Mouse (Mus musculus): ENCODE data around the gene Kcnk4. TPM values are rescaled to one million over a fixed set of nuclear protein-coding genes. Genes with fewer than 3 reads are reported as not detected.

Kcnk4 gene
- polyA plus RNA-seq, 1 experiment from 2014 or later = 0.77 TPM

DNA sequence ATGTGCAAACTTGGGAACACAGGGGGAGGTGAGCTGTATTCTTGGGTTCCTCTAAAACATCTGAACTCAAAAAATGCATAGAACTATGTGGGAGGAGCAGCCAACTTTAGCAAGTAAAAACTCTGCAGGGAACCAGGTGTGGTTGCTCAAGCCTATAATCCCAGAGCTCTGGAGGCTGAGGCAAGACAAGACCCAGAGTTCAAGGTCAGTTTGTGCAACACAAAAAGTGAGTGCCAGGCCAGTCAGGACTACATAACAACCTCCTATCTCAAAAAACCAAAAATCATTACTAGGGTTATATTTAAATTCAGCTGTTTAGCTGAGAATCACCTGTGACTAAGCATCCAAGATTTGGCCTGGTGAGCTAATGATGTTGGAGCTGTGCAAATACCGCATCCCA lies 2.3 kb downstream of the Kcnk4 start:
- no peak overlapping the region for H3K9ac ChIP-seq (ENCODE audit: low read length)
- no peaks in the 10 kb centered on the region for H3K9me3 ChIP-seq (replicated peaks; ENCODE audit: control insufficient read depth, low read length)
- 45% methylated on average over 1 of the region's 1 CpGs for WGBS
- no peaks in the 10 kb centered on the region for H3K36me3 ChIP-seq (ENCODE audit: control insufficient read depth, insufficient read depth, low read length)
- H3K4me1 ChIP-seq (ENCODE audit: control insufficient read depth, insufficient read depth, low read length) = peaks cover 3% of the 10 kb centered on the region; the same call in 1 of the 2 replicates
- ATAC-seq (no peak), DNase-seq (ENCODE audit: low spot score) (no peak)
- no peak overlapping the region for H3K4me2 ChIP-seq (ENCODE audit: low read length)
- H3K27ac ChIP-seq (ENCODE audit: low read depth, low read length) = no peak overlapping the region
- peaks cover 79% of the 10 kb centered on the region for H3K27me3 ChIP-seq (replicated peaks; ENCODE audit: control insufficient read depth, insufficient read depth, low read length)
- H3K4me3 ChIP-seq (ENCODE audit: low read depth, low read length) = no peak overlapping the region

DNA sequence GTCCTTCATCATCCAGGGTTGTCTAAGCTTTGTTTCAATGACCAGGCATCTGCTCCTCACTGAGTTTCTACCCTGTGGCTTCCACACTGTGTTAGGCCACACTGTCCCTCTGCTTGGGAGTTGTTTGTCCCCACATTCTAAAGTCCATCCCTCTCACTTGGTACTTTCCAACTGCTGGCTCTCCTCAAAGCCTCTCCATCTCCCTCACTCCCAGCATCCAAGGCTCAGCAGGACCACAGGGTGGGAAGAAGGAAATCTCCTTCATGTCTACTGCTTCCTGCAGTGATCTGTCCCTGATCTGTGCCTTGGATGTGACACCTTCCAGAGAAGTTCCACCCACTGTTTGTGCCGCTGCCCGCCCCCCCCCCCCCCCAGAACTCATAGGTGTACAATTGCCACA lies 3.3 kb downstream of the Kcnk4 start:
- no peak overlapping the region for H3K4me2 ChIP-seq (ENCODE audit: low read length)
- H3K9ac ChIP-seq (ENCODE audit: low read length) = no peak overlapping the region
- H3K9me3 ChIP-seq (replicated peaks; ENCODE audit: control insufficient read depth, low read length) = no peaks in the 10 kb centered on the region
- no peaks in the 10 kb centered on the region for H3K36me3 ChIP-seq (ENCODE audit: control insufficient read depth, insufficient read depth, low read length)
- H3K4me1 ChIP-seq (ENCODE audit: control insufficient read depth, insufficient read depth, low read length) = peaks cover 3% of the 10 kb centered on the region; the same call in 1 of the 2 replicates
- peaks cover 84% of the 10 kb centered on the region for H3K27me3 ChIP-seq (replicated peaks; ENCODE audit: control insufficient read depth, insufficient read depth, low read length)
- no peak overlapping the region for H3K4me3 ChIP-seq (ENCODE audit: low read depth, low read length)
- WGBS = 0% methylated on average over 2 of the region's 2 CpGs
- DNase-seq (ENCODE audit: low spot score) (no peak), ATAC-seq (no peak)
- no peak overlapping the region for H3K27ac ChIP-seq (ENCODE audit: low read depth, low read length)

DNA sequence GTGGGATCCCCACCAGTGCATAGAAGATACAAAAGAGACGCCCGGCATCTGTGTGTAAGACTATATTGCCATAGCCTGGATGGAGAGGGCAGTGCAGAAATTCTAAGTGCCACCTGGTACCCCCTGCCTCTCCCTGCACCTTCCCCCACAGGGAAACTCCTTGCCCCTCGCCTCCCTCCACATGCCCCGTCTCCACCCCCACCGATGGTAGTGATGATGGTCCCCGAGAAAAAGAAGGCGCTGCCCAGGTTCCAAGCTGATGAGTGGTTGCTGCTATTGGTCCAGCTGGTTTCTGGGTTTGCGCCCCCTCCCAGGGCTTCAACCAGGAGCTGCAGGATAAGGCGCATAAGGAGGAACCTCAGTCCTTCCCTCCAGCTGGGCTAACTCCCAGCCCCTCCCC lies 6.2 kb downstream of the Kcnk4 start:
- Histone ChIP-seq H3K4me3 (ENCODE audit: low read depth, low read length) (no peak overlapping the region), H3K27me3 (replicated peaks; ENCODE audit: control insufficient read depth, insufficient read depth, low read length) (peaks cover 85% of the 10 kb centered on the region), H3K27ac (ENCODE audit: low read depth, low read length) (no peak overlapping the region), H3K4me2 (ENCODE audit: low read length) (no peak overlapping the region), H3K4me1 (ENCODE audit: control insufficient read depth, insufficient read depth, low read length) (no peaks in the 10 kb centered on the region; the same call in 1 of the 2 replicates), H3K9me3 (replicated peaks; ENCODE audit: control insufficient read depth, low read length) (no peaks in the 10 kb centered on the region), H3K36me3 (ENCODE audit: control insufficient read depth, insufficient read depth, low read length) (no peaks in the 10 kb centered on the region), H3K9ac (ENCODE audit: low read length) (peak overlapping the region; percentile 21; the same call in 1 of the 2 replicates)
- ATAC-seq (no peak), DNase-seq (ENCODE audit: low spot score) (no peak)
- 9% methylated on average over 9 of the region's 9 CpGs for WGBS

DNA sequence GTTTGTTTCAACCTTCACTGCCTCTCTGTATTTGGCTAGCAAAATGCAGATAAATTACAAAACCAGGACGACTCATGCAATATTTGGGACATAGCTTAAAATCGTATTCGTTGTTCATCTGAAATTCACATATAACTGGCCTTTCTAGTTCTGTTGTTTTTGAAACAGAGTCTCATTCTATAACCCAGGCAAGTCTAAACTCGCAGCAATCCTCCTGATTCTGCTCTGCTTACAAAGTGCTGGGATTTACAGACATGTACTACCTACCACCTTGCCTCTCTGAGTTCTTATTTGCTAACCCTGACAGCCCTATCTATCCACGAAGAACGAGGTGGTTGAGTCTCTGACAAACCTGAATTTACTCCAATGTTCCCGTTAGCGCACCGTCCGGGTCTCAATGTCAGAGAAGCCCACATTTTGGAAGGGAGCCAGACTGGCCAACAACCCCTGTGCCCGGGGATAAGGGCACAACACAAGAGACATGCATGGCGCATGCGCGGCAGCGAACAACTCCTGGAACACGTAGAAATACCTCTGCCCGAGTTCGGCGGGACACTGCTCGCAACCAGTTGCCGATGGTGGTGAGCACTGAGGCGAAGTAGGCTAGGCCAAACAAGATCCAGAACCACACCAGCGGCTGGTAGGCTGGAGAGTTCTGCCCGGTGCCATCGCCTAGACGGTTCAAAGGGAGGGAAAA lies 7.6 kb downstream of the Kcnk4 start:
- no peak overlapping the region for H3K27ac ChIP-seq (ENCODE audit: low read depth, low read length)
- no peaks in the 10 kb centered on the region for H3K36me3 ChIP-seq (ENCODE audit: control insufficient read depth, insufficient read depth, low read length)
- H3K4me3 ChIP-seq (ENCODE audit: low read depth, low read length) = peak overlapping the region; percentile 16
- H3K4me2 ChIP-seq (ENCODE audit: low read length) = peak overlapping the region; percentile 33; the same call in 1 of the 2 replicates
- DNase-seq (ENCODE audit: low spot score) = no peak
- H3K9ac ChIP-seq (ENCODE audit: low read length) = no peak overlapping the region
- H3K27me3 ChIP-seq (replicated peaks; ENCODE audit: control insufficient read depth, insufficient read depth, low read length) = peaks cover 77% of the 10 kb centered on the region
- 16% methylated on average over 26 of the region's 26 CpGs for WGBS
- peaks cover 6% of the 10 kb centered on the region for H3K4me1 ChIP-seq (ENCODE audit: control insufficient read depth, insufficient read depth, low read length)
- H3K9me3 ChIP-seq (replicated peaks; ENCODE audit: control insufficient read depth, low read length) = no peaks in the 10 kb centered on the region
- no peak for ATAC-seq

DNA sequence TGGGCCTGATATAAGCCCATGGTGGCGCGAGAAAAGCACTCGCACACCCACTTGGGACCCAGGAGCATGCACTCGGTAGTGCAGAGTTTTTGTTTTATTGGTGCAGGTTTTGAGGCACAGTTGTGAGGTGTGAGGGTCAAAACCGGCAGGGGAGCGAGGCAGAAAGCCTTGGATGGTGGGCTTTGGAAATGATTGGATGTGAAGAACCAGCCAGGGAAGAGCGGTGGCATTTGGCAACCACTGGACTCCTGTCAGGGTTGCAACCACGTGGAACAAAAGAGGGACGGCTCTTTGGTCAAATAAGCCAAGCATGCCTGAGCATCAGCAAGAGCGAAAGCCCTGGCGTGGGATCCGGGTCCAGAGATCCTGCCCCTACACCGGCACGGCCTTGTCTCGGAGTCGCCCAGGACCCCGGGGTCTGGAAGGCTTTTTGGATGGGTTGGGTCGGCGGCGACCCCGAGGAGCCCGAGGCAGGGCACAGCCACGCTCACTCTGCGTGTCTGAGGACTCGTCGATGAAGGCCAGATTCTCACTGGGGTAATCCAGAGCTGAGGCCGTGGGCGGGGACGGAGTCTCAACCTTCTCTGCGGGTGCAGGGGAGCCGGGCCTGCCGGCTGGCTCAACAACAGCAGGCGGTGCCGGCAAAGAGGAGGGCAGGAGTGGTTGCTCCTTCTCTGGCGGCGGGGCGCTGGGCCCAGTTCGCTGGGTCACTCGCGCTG lies 8.5 kb downstream of the Kcnk4 start:
- ATAC-seq = no peak
- no peak overlapping the region for H3K4me3 ChIP-seq (ENCODE audit: low read depth, low read length)
- H3K36me3 ChIP-seq (ENCODE audit: control insufficient read depth, insufficient read depth, low read length) = no peaks in the 10 kb centered on the region
- no peak for DNase-seq (ENCODE audit: low spot score)
- no peak overlapping the region for H3K27ac ChIP-seq (ENCODE audit: low read depth, low read length)
- no peak overlapping the region for H3K4me2 ChIP-seq (ENCODE audit: low read length)
- H3K9me3 ChIP-seq (replicated peaks; ENCODE audit: control insufficient read depth, low read length) = no peaks in the 10 kb centered on the region
- peaks cover 68% of the 10 kb centered on the region for H3K27me3 ChIP-seq (replicated peaks; ENCODE audit: control insufficient read depth, insufficient read depth, low read length)
- peaks cover 8% of the 10 kb centered on the region for H3K4me1 ChIP-seq (ENCODE audit: control insufficient read depth, insufficient read depth, low read length)
- 9% methylated on average over 40 of the region's 40 CpGs for WGBS
- H3K9ac ChIP-seq (ENCODE audit: low read length) = no peak overlapping the region

DNA sequence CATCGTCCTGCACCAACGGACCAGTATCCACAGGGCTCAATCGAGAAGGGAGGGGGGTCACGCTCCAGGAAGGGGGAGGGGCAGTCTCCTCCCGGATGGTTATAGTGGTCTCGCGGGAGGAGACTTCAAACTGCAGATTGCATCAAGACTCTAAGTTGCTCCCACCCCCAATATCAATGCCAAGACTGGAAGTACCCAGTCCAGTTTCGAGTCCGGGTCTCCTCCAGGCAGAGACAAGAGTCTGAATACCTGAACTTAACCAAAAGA lies 9.1 kb downstream of the Kcnk4 start, which contains the start of gene Catsperz:
Catsperz (minus strand) TSS at position 74 of the 267 bp plus-strand sequence.
- no peak within 1 kb of the TSS for H3K4me2 ChIP-seq (ENCODE audit: low read length)

DNA sequence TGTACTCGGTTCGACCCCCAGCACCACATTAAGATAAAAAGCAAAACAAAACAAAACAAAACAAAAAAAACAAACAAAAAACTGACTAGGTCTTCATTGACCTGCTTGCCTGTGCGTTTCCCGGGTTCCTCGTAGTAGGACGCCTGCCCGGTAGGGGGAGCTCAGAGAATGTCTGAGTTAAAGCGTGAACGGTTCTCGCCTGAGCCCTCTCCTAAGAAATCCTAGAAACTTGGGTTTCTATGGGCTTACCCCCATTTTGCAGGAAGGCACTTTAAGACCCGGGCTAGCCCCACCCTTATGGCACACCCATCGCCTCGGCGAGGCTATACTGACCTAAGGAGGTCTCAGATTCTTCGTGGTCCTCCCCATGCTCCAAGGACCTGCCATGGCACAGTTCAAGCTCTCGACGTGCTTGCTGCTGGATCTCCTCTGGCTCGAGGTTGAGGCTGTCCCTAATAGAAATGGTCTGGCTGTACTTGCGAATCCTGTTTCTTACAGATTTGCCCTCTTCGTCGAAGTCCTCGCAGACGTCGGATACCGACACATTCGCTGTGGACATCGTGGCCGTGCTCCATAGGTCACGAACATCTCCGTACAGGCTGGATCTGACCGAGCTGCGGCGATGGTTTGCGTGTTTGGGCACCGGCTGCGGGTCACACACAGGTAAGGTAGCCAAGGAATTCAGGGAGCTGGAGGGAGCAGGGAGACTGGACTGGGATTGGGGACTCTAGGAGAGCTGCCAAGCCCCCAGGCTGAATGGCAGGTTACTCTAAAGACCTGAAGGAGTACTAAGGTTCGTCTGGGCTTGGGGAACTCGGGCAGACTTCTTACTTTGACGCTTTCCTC lies 9.6 kb downstream of the Kcnk4 start:
- no peak overlapping the region for H3K27ac ChIP-seq (ENCODE audit: low read depth, low read length)
- peaks cover 61% of the 10 kb centered on the region for H3K27me3 ChIP-seq (replicated peaks; ENCODE audit: control insufficient read depth, insufficient read depth, low read length)
- peaks cover 19% of the 10 kb centered on the region for H3K4me1 ChIP-seq (ENCODE audit: control insufficient read depth, insufficient read depth, low read length)
- no peak overlapping the region for H3K9ac ChIP-seq (ENCODE audit: low read length)
- peak; percentile 86 for DNase-seq (ENCODE audit: low spot score)
- WGBS = 4% methylated on average over 39 of the region's 39 CpGs
- H3K4me2 ChIP-seq (ENCODE audit: low read length) = no peak overlapping the region
- no peaks in the 10 kb centered on the region for H3K9me3 ChIP-seq (replicated peaks; ENCODE audit: control insufficient read depth, low read length)
- no peak for ATAC-seq
- H3K36me3 ChIP-seq (ENCODE audit: control insufficient read depth, insufficient read depth, low read length) = no peaks in the 10 kb centered on the region
- no peak overlapping the region for H3K4me3 ChIP-seq (ENCODE audit: low read depth, low read length)

More for the DNA sequence above, 9.1 kb downstream of the Kcnk4 start, which contains the start of gene Catsperz:
- no peak within 1 kb of the TSS for H3K9ac ChIP-seq (ENCODE audit: low read length)
- peaks cover 14% of the 10 kb centered on the region for H3K4me1 ChIP-seq (ENCODE audit: control insufficient read depth, insufficient read depth, low read length)
- H3K36me3 ChIP-seq (ENCODE audit: control insufficient read depth, insufficient read depth, low read length) = no peaks in the 10 kb centered on the region
- ATAC-seq = no peak
- H3K27me3 ChIP-seq (replicated peaks; ENCODE audit: control insufficient read depth, insufficient read depth, low read length) = peaks cover 64% of the 10 kb centered on the region
- H3K4me3 ChIP-seq (ENCODE audit: low read depth, low read length) = no peak within 1 kb of the TSS
- H3K27ac ChIP-seq (ENCODE audit: low read depth, low read length) = no peak within 1 kb of the TSS
- no peak for DNase-seq (ENCODE audit: low spot score)
- 4% methylated on average over 9 of the region's 9 CpGs for WGBS
- no peaks in the 10 kb centered on the region for H3K9me3 ChIP-seq (replicated peaks; ENCODE audit: control insufficient read depth, low read length)

DNA sequence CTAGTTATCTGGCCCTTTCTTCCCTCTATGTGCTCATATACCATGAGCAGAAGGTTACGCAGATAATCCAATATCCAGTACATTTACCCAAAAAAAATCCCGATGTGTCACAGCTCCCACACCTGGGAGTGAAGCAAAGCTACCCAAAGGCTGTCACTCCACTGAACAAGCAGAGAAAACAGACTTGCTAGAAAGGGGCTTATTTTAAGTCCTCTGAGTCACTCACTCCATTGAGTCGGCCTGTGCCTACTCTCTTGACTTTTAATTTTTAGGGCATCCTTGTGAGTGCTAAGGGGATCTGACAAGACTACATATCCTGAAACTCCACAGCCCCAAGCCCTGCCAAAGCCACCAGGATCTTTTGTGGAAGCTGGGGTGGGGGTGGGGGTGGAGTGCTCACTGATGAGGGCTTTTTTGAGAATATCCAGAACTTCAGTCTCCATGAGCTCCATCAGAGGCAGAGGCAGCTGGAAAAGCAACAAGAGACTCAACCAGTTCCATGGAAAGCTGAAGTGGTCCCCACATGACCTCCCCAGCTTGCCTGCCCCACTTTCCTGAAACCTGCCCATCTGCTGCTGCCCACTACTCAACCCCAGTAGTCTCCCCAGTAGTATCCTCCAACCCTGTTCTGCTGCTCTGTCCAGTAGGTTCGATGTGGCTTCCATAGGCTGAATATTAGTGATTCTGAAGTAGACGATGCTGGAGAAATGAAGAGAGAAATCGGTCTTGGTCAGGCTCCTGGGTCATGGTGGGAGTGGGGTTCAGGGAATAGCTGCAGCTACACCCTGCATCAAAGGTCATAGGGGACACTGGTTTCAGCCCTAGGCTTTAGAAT lies 11.2 kb downstream of the Kcnk4 start:
- whole genome bisulfite sequencing = 64% methylated on average over 6 of the region's 6 CpGs

More for the DNA sequence above, 11.2 kb downstream of the Kcnk4 start:
- no peak overlapping the region for H3K4me2 ChIP-seq (ENCODE audit: low read length)
- H3K27me3 ChIP-seq (replicated peaks; ENCODE audit: control insufficient read depth, insufficient read depth, low read length) = peaks cover 55% of the 10 kb centered on the region
- H3K27ac ChIP-seq (ENCODE audit: low read depth, low read length) = no peak overlapping the region
- peaks cover 19% of the 10 kb centered on the region for H3K4me1 ChIP-seq (ENCODE audit: control insufficient read depth, insufficient read depth, low read length)
- peaks cover 6% of the 10 kb centered on the region for H3K36me3 ChIP-seq (ENCODE audit: control insufficient read depth, insufficient read depth, low read length)
- H3K9ac ChIP-seq (ENCODE audit: low read length) = no peak overlapping the region
- no peak for ATAC-seq
- DNase-seq (ENCODE audit: low spot score) = no peak
- no peaks in the 10 kb centered on the region for H3K9me3 ChIP-seq (replicated peaks; ENCODE audit: control insufficient read depth, low read length)
- no peak overlapping the region for H3K4me3 ChIP-seq (ENCODE audit: low read depth, low read length)

Data from forebrain, embryonic 14.5 days (tissue).